Mouse (Mus musculus): Measurements from ENCODE around the gene Aox2.

Aox2 gene

GRCm38 (mm10) chr1:58284505-58284904, 6.4 kb downstream of the Aox2 start:
- DNase-seq (ENCODE audit: extremely low read depth, low read depth, low spot score), result no peak

GRCm38 (mm10) chr1:58288091-58288490, 10.0 kb downstream of the Aox2 start:
- DNase-seq (ENCODE audit: extremely low read depth, low read depth, low spot score), result no peak

DNA sequence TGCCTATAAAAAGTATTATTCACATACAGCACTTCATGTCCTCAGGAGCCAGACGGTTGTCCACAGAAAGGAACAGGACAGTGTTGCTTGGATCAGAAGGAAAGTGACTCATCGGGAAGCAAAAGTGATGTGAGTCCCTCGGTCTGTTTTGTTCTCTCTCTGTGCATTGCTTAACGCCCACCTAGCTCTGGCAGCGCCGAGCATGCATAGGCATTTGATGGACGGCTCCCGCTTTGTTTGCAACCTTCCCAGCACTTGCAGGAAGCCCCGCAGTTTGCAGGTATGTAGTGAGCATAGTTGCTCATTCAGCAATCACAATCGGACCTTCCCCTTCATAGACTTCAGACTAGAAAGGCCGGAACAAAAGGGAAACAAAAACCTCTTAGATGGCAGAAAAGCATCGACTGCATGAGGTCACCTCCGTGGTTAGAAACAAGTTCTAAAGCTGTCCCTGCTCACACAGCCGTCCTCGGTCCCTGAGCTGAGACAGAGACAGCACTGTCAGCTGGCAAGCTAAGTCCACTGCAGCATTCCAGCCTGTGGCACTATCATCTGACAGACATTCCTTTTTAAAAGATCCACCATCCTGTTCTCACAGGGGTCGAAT, 11.8 kb downstream of the Aox2 start:
- no peak for DNase-seq (ENCODE audit: extremely low read depth, low read depth, low spot score)

GRCm38 (mm10) chr1:58291394-58292300, 13.5 kb downstream of the Aox2 start:
- no peak for DNase-seq (ENCODE audit: extremely low read depth, low read depth, low spot score)

- no peak for DNase-seq (ENCODE audit: extremely low read depth, low read depth, low spot score)
These were observed 16.6 kb downstream of the Aox2 start for GRCm38 (mm10) chr1:58294730-58295129.

GRCm38 (mm10) chr1:58296278-58296677, 18.2 kb downstream of the Aox2 start:
- no peak for DNase-seq (ENCODE audit: extremely low read depth, low read depth, low spot score)

GRCm38 (mm10) chr1:58296821-58297220, 18.7 kb downstream of the Aox2 start:
- DNase-seq (ENCODE audit: extremely low read depth, low read depth, low spot score), result no peak

DNA sequence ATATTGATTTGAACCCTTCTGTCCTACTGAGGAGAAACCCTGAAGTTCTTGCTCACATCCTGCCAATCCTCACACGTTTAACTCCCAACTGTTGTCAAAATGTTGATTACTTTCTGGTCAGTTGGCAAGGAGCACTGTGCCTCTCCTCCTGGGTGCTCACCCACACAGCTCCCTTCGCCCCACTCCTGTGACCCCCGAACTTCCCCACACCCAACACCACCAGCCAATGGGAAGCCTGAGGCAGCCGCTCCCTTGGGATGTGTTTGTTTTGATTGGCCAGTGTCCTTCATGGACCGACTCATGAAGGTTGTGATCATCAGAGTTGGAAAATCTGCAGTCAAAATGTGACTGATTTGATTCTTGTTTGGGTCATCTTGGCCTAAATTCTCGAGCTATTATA, 20.2 kb downstream of the Aox2 start:
- DNase-seq (ENCODE audit: extremely low read depth, low read depth, low spot score), result no peak

- DNase-seq (ENCODE audit: extremely low read depth, low read depth, low spot score), result no peak
These were observed 22.9 kb downstream of the Aox2 start for GRCm38 (mm10) chr1:58301073-58301472.

GRCm38 (mm10) chr1:58302015-58302414, 23.9 kb downstream of the Aox2 start:
- DNase-seq (ENCODE audit: extremely low read depth, low read depth, low spot score), result no peak

- DNase-seq (ENCODE audit: extremely low read depth, low read depth, low spot score), result no peak
These were observed 24.9 kb downstream of the Aox2 start for GRCm38 (mm10) chr1:58303009-58303408.

GRCm38 (mm10) chr1:58303726-58304125, 25.6 kb downstream of the Aox2 start:
- DNase-seq (ENCODE audit: extremely low read depth, low read depth, low spot score), result no peak

DNA sequence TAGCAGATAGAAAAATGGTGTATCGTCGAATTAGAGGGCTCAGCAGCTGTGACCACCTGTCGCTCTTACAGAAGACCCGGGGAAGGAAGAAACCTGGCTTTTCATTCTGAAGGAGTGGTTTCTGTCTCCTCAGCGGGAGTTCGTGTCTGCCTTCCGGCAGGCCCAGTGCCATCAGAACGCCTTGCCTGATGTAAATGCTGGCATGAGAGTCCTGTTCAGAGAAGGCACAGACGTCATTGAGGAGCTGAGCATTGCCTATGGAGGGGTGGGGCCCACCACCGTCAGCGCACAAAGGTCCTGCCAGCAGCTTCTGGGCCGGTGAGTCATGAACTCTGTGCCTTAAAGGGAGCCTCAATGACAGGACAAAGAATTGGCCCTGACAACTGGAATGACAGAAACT, 26.2 kb downstream of the Aox2 start:
- no peak for DNase-seq (ENCODE audit: extremely low read depth, low read depth, low spot score)

GRCm38 (mm10) chr1:58307181-58307580, 29.1 kb downstream of the Aox2 start:
- DNase-seq (ENCODE audit: extremely low read depth, low read depth, low spot score), result peak; percentile 90

DNA sequence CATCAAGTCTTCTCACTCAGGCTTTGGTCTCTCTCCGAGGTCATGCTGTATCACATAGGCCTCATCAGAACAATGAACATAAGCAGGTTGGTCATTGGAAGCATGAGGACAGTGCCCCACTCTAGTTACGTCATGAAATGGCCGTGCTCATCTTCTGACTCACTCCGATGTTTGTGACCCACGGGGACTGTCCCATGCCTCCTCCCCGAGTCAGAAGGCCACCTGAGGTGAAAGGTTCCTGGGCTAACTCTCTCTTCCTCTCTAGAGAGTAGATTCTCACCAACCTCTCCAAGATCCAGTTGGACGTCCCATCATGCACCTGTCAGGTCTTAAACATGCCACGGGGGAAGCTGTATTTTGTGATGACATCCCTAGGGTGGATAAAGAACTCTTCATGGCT, 30.5 kb downstream of the Aox2 start:
- no peak for DNase-seq (ENCODE audit: extremely low read depth, low read depth, low spot score)

DNA sequence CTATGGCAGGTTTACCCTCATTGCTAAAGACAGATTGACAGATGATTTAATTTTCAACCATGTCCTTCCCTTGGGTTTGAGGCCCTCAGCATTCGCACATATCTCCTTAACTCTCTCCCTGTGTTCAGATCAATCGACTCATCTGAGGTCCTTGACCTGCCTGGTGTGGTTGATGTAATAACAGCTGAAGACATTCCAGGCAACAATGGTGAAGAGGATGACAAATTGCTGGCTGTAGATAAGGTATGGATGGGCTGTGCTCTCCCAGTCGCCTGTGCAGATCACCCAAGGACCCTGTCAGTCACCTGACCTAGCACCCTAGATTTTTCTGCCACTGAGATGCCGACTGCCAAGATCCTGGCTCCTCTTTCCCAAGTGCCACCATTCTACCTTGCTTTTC, 31.7 kb downstream of the Aox2 start:
- no peak for DNase-seq (ENCODE audit: extremely low read depth, low read depth, low spot score)

GRCm38 (mm10) chr1:58311221-58311864, 33.2 kb downstream of the Aox2 start:
- DNase-seq (ENCODE audit: extremely low read depth, low read depth, low spot score), result no peak

GRCm38 (mm10) chr1:58313173-58313572, 35.0 kb downstream of the Aox2 start:
- DNase-seq (ENCODE audit: extremely low read depth, low read depth, low spot score), result no peak

GRCm38 (mm10) chr1:58315532-58315931, 37.4 kb downstream of the Aox2 start:
- DNase-seq (ENCODE audit: extremely low read depth, low read depth, low spot score), result no peak

DNA sequence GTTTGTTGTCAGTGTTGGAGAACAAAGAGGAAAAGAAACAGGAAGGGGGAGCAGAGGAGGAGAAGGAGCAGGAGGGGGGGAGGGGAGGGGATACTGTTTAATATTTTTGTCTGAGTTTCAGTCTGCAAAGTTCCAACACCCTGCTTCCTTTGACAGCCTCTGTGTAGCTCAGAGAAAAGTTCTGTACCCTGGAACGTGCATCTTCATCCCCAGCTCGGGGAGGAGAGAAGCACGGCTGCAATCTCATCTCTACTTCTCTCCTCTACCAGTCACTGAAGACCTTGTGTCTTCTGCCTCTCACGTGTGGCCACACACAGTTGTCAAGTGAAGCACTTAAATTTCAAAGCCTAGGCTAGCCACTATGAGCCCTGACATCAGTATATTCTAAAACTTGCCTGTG, 55.1 kb downstream of the Aox2 start:
- DNase-seq (ENCODE audit: extremely low read depth, low read depth, low spot score), result no peak

GRCm38 (mm10) chr1:58339901-58340300, 61.8 kb downstream of the Aox2 start:
- DNase-seq (ENCODE audit: extremely low read depth, low read depth, low spot score), result no peak

GRCm38 (mm10) chr1:58341576-58341975, 63.5 kb downstream of the Aox2 start:
- peak; percentile 7 for DNase-seq (ENCODE audit: extremely low read depth, low read depth, low spot score)

All from fat pad, adult 2 months (tissue).